Mouse (Mus musculus): ENCODE data around the gene Pfdn4. TPM values are rescaled to one million over a fixed set of nuclear protein-coding genes. Genes with fewer than 3 reads are reported as not detected.

The Pfdn4 gene
- 10 to 100 TPM in 1 of 2 experiments, 1 to 10 TPM in 1; 9.7 to 14.5 TPM for total RNA-seq (2023)

DNA sequence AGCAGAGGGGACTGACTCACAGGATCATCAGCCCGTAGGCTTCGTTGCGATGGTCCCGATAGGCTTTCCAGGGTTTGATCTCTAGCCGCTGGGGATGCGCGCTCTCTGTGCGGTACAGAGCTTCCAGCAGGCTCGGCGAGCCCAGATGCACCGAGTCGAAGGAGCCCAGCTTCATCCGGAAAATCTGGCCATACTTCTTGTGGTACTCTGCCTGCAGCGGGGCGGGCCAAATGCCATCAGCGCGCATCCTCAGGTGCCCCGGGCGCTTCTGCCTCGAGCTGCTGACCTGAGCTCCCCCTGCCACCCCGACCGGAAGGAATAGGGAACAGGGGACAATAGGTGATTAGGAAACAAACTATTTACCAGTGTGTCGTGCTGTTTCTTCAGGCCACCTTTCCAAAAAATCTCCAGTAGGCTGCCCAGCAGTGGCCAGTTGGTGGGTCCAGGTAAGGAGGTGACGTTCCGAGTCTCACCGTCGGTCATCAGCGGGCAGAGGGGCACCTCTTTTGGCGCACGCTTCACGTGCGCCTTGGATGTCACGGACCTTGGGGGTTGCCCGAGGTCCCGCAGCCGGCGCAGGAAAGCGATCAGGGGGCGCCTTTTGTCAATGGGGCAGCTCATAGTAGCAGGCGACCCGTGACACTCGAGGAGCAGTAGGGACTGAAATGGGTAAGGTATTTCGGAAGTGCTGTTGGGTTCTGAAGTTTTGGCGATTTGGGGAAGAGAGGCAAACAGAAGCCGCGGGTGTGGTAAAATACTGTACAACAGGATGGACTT, at the start of gene Pfdn4:
TSS of gene Pfdn4 (plus strand) at position 275 of the 777 bp plus-strand sequence.

DNA sequence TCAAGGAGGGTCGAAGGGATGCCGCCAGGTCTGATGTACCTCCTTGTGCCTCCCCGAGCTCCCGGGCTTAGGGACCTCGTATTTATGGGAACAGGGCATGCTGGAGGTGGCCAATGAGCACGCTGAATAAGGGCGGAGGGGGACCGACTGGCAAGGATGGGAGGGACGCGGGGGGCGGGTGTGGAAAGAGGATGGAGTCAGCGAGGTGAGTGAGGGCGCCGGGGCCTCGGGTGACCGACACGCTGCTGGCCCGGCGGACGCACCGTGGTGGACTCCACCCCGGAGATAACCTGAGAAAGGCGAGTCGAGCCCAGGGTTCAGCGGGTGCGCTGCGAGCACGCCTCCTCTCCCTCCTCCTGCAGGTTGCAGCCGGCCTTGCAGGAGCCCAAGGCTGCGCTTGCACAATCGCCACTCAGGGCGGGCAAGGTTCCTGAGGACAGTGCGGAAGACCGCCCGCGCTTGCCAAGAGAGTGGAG, 901 bp downstream of the Pfdn4 start, which contains the start of gene Cyp24a1:
TSS of gene Cyp24a1 (minus strand) at position 55 of the 476 bp plus-strand sequence.

Other genes starting within 250 kb of the Pfdn4 start
- under 1 TPM; 0.51 to 0.85 TPM for gene Bcas1, start 68.6 kb upstream of the Pfdn4 start, total RNA-seq (2023)
- gene Cyp24a1, start 717 bp downstream of the Pfdn4 start, total RNA-seq (2023), result not detected
- not detected for gene 4930470P17Rik, start 105.6 kb downstream of the Pfdn4 start, total RNA-seq (2023)
- gene Dok5, start 235.4 kb downstream of the Pfdn4 start, total RNA-seq (2023), result not detected

Data from neutrophil, adult 83 days (primary cell).